Mouse (Mus musculus) telencephalon, adult 2 months (tissue): ENCODE data around the gene Irak1bp1.

Experiments
- DNase-seq: peaks from one replicate; pipeline ENCODE4 v3.0.0-alpha.2; 2011; ENCODE audit warnings: low read depth, low spot score

Irak1bp1 gene

DNA sequence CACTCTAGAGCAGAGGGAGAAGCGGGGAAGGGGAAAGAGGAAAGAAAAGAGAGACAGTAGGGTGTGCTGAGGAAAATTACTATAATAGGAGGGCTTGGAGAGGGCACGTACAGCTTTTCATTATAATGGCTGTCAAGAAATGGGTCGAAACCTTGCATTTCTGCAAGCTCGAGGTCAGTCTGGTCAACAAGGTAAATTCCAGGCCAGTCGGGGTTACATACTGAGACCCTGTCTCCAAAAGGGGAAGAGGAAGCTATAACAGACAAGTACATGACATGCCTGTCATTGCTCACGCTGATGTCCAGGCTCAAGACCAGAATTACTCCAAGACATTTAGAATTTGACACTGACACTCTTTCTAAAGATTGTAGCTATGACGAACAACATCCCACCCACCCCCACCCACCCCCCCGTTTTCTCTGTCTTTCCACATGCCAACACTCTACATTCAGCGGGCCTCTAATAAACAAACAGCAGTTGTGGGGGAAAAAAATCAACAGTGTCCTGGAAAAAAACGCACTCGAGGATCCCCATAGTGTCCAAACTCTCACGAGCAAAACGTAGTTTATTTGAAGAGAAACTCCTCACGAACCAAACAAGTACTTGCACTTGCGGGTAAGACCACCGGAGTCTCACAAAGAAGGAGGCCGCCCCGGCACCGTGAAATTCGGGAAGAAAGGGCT is at the start of gene Irak1bp1:
Gene Irak1bp1 (plus strand): TSS at position 534 of the 683 bp plus-strand sequence.
- no peak for DNase-seq

DNA sequence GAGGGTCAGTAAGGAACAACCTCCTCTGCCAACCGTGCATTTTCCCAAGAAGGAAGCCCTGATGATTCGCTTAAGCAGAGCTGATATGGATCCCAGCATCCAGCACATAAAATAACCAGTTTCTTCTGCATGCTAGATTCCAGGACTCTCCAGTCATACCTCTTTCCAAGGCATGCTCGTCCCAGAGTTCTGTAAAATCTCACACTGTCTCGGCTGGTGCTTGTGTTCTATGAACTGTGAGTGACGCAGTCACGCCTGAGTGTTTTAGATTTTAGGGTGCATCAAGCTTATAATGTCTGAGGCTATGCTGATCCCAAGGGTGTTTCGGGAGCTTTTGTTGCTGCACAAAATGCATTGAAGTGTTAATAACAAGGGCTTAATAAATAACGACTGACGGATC is 41.0 kb upstream of the Irak1bp1 start:
- DNase-seq, result no peak

DNA sequence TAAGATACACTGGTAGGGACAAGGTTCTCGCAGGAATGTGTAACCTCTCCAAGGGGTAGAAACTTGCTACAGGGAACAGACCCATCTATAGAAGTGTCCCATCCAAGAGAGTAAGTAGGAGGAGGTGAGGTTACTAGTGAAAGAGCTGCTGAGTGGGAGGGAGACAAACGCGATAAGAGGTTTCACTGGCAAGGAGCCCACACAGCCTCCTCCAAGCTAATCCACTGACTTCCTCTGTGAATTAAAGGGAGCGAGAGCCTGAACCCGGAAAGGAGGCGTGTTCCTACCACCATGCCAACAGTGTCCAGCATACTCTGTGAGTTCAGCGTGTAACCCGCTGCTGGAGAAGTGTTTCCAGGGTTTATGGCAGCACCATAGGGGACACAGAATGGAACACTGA is 29.0 kb upstream of the Irak1bp1 start:
- no peak for DNase-seq

DNA sequence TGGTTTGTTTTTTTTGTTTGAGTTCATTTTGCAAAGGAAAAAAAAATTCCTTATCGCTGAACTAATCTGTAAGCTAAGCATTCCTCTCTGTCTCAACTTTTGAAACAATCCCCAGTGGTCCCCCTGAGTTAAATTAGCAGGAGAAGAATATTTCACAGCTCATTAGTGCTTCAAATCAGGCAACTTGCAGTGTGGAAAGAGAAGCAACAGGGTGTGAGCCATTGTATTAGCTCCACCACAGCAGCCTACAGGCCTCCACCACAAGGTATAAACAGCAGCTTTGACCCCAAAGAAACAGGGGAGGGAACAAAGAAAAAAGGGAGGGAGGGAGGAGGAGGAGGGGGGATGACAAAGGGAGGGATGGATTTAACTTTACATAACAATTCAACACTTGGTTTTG is 22.2 kb upstream of the Irak1bp1 start:
- DNase-seq, result no peak

DNA sequence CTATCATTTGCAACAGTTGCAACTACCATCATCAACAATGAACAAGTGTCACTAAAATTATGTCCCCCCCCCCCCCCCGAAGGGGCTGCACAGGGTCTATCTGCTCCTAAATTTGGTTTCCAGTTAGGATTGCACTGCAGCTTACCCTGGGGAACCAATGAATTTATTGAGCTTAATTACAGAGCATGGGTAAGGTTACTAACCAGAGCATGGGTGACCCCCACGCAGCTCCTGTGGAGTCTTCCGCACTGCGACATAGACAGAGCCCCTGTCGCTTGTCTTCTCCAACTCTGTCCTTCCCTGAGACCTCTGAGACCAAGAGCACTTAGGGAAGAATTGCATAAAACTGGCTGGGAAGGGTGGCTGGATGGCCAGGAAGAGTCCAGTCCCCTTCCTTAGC is 21.7 kb upstream of the Irak1bp1 start:
- DNase-seq, result no peak

DNA sequence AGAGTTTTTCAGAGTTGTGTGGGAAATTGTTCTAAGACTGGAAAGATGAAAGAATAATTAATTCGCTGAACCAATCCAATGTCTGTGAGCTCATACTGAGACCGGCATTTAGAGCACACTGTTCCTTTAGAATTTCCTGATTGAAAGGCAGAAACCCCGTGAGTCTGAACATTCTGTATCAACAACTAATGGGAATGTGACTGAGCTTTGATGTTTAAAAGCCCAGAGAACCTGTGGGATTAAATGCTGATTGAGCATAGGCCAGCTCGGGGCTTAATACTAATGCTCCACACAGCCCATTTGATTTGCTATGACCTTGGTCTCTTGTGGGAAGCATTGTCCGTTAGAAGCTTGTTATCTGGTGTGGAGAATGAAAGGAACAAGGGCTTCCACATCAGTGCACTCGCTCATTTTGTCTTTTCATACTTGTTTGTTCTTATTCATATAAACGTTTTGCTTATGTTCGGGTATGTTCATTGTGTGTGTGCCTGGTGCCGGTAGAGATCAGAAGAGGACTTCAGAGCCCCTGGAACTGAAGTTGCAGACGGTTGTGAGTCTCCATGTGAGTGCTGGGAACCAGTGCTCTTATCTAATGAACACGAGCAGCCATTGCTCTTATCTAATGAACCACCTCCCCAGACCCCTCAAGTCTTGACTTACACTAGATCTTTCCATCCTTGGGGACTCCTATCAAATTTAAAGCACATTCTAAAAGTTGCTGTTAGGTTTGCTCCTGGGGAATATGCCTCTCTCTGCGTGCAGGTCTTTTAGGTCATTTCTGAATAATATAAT is 17.0 kb upstream of the Irak1bp1 start:
- DNase-seq, result no peak

DNA sequence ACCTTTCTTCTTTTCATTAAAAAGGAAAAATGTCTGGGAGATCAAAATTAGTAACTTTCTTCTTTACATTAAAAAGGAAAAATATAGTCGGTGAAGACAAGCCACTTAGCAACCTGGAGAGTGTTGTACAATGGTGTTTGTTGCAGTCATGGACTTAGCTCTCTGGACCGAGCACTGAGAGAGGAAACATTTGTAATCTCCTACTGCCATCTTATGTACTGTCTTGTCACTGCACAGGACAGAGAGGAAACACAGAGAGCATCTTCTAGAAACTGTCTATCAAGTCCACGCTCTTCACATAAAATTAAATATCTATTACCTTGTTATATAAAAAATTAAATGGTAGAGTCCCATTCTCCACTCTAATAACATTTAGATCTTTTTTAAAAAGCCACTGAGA is 14.8 kb upstream of the Irak1bp1 start:
- no peak for DNase-seq

DNA sequence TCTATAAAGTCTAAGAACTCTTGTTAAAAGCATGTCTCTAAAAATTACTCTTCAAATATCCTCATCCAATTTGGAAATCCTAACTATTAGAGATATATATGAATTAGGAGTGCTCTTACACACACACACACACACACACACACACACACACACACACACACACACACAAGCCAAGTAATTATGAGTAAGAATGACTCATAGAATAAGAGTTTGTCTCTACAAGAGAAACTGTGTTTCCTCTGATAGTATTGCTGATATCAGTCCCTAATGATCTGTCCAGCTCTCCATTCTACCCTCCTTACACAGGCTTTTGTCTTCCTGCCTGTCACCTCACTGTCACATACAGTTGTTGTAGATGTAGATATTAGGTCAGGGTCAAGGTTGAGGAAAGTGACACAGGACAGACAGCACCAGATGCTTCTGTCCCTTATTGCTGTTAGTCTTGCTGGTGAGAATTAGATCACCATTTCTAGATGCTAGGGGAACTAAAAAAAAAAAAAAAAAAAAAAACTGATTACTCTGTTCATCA is 14.0 kb upstream of the Irak1bp1 start:
- DNase-seq, result no peak

DNA sequence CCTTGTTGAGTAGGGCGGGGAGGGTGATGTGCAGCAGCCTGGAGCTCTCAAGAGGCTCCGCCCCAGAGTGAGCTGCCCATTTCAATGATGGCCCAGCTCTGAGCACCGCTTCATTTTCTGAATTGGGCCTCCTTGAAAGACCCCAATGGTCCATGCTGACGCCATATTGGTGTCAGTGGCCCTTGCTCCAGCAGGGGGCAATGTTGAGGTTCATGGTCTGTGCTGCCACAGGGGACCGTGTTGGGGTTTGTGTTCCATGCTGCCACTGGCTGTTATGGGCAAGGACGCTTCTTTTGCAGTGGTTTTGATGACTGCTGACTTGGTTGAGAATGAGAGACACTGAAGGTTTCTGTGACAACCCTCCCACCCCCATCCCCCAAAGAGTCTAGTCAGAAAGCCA is 2.9 kb upstream of the Irak1bp1 start:
- no peak for DNase-seq

DNA sequence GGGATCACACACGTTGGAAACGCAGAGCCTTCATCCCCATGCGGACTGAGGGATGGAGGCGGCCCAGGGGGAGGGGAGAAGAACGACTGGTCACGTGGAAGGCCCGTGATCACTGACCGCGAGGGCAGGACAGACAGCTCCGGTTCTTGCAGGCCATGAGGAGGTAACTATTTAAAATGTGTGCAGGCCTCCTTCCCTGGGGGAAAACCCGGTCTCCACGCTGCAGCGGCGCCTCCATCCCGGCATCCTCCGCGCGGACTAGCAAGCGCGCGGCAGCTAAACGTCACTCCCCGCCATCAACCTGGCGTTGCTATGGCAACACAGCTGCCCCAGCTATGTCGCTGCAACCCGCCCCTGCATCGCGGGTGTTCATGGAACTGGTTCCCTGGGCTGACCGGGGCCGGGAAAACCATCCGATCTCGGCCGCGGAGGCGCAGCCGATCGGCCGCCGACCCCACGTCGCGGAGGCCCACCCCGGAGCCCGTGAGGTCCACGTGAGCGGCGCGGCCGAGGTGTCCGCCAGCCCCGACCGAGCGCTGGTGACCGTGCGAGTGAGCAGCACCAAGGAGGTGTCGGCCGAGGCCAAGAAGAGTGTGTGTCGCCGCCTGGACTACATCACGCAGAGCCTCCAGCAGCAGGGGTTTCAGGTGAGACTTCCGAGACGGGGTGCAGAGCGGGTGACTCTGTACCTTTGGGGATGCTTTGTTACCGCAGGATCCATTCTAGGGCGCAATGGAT is 522 bp downstream of the Irak1bp1 start:
- peak; percentile 91 for DNase-seq

DNA sequence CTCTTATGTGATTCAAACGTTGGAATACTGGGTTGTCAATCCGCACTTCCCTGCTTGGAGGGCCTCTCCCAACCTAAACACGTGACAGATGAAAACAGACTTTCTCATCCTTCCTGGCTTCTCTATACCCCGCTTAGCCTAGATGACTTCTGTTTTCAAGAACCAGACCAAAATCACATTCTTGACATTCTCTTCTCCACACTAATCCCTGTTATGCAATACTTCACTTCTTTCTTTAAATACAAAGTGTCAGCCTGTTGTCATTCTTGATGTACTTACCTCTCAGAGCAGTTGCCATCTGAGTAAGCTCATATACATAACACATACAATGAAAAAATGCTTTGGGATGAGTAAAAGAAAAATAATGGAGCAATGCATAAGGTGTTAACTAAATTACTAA is 2.6 kb downstream of the Irak1bp1 start:
- no peak for DNase-seq

DNA sequence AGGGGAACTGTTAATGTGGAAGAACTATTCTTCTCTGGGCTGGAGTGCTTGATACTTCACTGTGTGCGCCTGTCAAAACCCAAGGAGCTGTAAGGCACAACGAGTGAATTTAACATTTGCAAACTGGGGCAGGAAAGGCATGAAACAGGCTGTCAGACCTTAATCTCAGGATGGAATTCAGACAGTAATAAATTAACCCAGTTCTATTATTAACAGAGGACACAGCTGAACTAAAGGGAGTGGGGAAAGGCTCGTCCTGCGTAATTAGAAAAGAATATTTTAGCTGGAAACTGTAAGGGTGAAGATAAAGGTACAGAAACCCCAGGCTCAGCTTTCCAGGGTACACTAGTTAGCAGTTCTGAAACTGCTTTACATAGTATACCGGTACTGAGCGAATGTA is 6.6 kb downstream of the Irak1bp1 start:
- DNase-seq, result no peak

DNA sequence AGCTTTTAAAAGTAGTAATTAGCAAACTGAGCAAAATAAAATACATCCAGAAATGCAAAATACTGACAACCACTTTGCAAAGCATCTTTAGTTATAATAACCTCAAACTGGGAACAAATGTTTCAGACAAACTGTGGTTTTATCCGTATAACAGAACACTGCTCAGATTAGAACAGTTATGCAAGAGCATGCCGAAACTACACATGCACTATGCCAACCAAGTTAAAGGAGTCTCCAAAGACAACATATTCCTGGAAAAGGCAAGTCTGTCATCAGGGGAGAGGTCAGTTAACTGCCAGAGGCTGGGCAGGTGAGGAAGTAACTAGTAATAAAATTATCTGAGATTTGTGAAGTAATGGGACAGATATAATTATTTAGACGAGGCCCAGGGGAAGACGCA is 13.3 kb downstream of the Irak1bp1 start:
- no peak for DNase-seq

DNA sequence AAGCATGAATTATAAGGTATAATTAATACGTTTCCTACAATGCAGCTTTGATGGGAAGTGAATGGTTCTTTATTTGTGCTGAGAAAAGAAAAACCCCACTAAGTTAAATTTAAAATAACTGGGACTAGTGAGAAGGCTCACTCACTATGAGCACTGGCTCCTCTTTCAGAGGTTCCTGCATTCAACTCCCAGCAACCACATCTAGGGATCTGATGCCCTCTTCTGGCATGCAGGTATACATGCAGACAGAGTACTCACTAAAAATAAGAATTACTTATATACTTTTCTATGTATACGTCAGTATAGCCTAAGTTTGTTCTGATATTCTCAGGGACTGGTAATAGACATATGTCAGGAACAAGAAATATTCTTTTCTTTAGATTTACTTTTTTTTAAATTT is 24.7 kb downstream of the Irak1bp1 start:
- no peak for DNase-seq

DNA sequence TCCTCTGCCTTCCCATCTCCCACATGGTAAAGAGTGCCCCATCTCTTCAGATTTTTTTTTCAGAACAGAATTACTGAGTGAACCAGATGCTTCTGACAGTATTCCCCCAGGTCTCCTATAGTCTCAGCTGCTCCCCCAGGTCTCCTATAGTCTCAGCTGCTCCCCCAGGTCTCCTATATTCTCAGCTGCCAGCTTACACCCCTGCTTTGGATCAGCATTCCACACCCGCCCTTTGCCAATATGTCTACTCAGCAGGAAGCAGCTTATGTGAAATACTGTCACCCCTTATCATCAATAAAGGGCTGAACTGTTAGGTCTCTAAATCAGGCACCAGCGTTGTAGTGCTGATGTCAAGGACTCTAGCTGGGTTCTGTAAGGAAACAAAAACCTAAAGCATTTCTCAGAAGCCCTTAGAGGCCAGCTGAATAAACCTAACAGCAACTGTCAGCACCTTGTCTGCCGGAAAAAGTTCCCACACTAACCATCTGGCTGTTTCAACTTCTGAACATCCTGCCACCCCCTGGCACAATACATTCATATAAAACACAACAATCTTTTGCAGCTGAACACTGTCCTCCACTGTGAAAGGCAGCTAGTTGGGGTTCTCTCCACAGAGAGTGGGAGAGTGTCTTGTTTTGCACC is 25.8 kb downstream of the Irak1bp1 start:
- peak; percentile 65 for DNase-seq

DNA sequence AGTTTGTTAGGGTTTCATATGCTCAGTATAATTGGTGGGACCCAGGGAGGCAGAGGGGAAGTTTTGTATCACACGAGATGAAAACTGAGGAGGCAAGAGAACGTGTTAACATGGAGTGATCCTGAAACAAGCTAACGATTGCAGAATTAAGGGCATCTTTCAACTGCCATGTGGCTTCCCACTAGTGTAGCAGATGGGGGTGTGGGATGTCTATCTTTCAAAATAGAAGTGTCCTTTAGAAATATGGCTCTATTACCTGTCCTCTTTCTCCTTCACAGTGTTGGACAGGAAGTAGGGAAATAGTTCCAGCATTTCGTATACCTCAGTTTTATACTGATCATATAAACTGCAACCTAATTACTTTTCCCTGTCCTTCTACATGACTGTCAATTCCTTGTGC is 26.9 kb downstream of the Irak1bp1 start:
- DNase-seq, result no peak

DNA sequence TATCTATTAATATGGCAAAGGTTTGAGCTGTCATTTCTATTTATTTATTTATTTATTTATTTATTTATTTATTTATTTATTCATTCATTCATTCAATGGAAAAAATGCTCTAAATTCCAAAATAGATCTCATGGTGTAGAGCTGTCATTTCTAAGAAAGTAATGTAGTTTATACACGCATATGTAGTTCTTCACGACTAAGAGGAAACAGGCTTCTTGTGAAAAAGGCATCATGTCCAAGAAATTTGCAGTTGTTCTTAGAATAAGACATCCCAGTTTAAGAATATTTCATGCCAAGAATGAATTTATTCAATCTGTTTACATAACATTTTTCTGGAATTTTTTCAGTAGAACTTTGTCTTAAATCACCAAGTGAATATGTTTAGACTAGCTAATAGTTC is 31.5 kb downstream of the Irak1bp1 start:
- no peak for DNase-seq

DNA sequence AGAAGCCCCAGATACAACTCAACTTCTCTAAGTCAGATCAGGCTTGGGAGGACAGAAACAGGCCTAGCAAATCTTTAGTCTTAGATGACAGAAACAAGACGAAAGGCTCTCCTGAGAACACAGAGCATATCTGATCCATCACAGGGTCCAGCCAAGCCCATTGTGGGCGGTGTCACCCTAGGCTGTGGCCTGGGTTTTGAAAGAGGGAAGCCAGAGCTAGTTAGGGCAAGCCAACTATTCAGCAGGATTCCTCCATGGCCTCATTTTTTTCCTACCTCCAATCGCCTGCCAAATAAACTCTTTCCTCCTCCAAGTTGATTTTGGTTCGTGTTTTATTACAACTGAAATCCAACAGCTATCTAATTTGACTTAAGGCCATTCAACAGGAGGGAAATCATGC is 32.0 kb downstream of the Irak1bp1 start:
- DNase-seq, result no peak

DNA sequence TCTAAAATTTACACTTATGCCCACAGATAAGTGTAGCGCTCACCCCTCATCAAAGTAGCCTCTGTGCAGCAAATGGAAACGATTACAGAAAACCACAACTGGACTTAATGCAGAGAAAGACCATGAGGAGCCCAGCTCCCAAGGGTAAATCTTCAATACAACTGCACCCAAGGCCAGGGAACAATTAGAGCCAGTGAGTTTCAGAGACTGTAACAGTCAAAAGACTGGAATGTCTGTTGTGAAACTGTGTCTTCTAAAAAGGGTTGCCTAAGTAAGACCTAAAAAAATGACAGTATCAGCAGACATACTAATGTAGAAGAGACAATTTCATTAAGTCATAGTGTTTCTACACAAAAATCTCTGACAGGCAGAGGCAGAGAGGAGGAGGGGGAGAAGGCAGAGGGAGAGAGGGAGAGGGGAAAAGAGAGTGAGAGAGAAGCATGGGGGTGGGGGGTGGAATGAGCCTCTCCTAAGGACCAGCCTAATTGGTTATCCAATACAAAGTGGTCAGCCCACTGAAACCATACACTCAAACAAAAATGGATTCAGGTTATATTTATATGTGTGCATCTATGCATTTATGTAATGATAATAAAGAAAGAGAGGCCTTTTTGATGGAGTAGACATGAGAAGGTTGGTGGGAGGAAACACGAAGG is 32.6 kb downstream of the Irak1bp1 start:
- no peak for DNase-seq

DNA sequence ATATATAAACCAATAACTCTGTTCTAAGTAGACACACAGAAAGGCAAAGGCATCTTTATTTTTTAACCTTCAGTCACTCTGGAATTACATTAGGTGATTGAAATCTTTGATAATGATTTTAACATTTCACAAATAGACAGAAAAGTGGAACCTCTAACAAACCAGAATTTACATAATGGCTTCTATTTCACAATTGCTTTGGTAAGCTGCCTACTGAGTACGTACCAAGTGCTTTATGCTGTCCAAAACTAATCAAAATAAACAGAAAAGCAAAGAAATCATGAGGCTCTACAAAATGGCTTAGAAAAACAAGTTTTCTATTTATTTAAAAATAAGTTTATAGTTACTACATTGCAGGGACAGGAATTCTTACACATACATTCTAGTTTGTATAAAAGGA is 36.8 kb downstream of the Irak1bp1 start:
- no peak for DNase-seq

DNA sequence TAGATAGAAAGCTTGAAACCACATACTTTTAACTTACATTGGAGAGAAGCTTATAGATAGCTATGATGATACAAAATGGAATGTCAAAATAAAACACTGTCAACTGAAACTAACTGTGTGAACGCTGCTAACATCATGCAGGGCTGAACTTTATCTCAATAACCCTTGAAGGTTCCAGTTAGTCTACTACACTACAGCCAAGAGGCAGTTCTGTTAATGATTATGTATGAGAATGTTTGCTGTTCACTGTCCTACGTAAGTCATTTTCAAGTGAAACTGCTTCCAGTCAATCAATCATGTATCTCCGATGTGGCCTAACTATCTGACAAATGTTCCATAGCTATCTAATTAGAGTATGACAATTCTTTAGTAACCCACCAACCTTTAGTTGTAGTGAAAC is 38.4 kb downstream of the Irak1bp1 start:
- no peak for DNase-seq
